In genomic region chr9:92292922-92293321, GRCm38 (mm10) we compare ENCODE assay signal across 34 mouse cellular contexts. TPM values are rescaled to one million over a fixed set of nuclear protein-coding genes. Genes with fewer than 3 reads are reported as not detected.
DNase-seq lines count a peak whose midpoint lies in the region; ATAC-seq and TF ChIP-seq lines count a peak whose summit lies in the region.
"Had no signal": no experiment of that assay in that cellular context is flagged by ENCODE, and none has a peak within 500 bp of the region (broad histone marks: within the 10 kb centered on the region; RNA-seq: fewer than 3 reads in every experiment).

No protein-coding gene starts in this region.

- no peaks in the 10 kb centered on the region for H3K79me2 ChIP-seq in MEL (ENCODE audit: control insufficient read depth, insufficient read depth, low read length, poor library complexity)

- WGBS in kidney, embryonic 16.5 days, result 21% methylated on average over 3 of the region's 3 CpGs

- H3K9me3 ChIP-seq in kidney, embryonic 16.5 days (ENCODE audit: low read length), result no peaks in the 10 kb centered on the region
- H3K9me3 ChIP-seq in MEL (replicated peaks; ENCODE audit: insufficient read depth, low read length), result no peaks in the 10 kb centered on the region
- H3K9me3 ChIP-seq: embryonic facial prominence, embryonic 10.5 days; embryonic facial prominence, embryonic 13.5 days; forebrain, embryonic 10.5 days; forebrain, embryonic 13.5 days; G1E; hindbrain, embryonic 12.5 days; hindbrain, embryonic 15.5 days had no signal

- TF ChIP-seq EP300 in MEL (IDR thresholded peaks at IDR 0.05; ENCODE audit: low read depth in 1 of 2, low read length in 2 of 2), result no peak

- no peak overlapping the region for H3K9ac ChIP-seq in kidney, embryonic 16.5 days (replicated peaks; ENCODE audit: low read length)
- H3K9ac ChIP-seq in MEL (ENCODE audit: control insufficient read depth, low read depth, low read length, poor library complexity, severe bottlenecking), result no peak overlapping the region
- H3K9ac ChIP-seq: embryonic facial prominence, embryonic 13.5 days; forebrain, embryonic 13.5 days; hindbrain, embryonic 12.5 days; hindbrain, embryonic 15.5 days had no signal

- ATAC-seq in kidney, embryonic 16.5 days (ENCODE audit: low FRiP score, low TSS enrichment), result no peak
- ATAC-seq: forebrain, embryonic 13.5 days; forebrain, embryonic 16.5 days had no signal

- TF ChIP-seq RAD21 in MEL (IDR thresholded peaks at IDR 0.05; ENCODE audit: low read depth, low read length), result no peak

- no peak overlapping the region for H3K4me2 ChIP-seq in kidney, embryonic 16.5 days (replicated peaks; ENCODE audit: low read depth, low read length)
- H3K4me2 ChIP-seq: embryonic facial prominence, embryonic 13.5 days; forebrain, embryonic 13.5 days; heart, embryonic 11.5 days; hindbrain, embryonic 12.5 days; hindbrain, embryonic 15.5 days had no signal

- no peaks in the 10 kb centered on the region for H3K36me3 ChIP-seq in kidney, embryonic 16.5 days (ENCODE audit: insufficient read depth, low read length)
- peaks cover 0 to 33% of the 10 kb centered on the region in 2 experiments; a peak in 2 of 4 replicates for H3K36me3 ChIP-seq in MEL (ENCODE audit: control insufficient read depth in 1 of 2, insufficient read depth in 2 of 2, low read length in 2 of 2)
- H3K36me3 ChIP-seq: embryonic facial prominence, embryonic 10.5 days; embryonic facial prominence, embryonic 13.5 days; forebrain, embryonic 10.5 days; G1E; hindbrain, embryonic 12.5 days; hindbrain, embryonic 15.5 days had no signal

- H3K4me1 ChIP-seq in kidney, embryonic 16.5 days (ENCODE audit: insufficient read depth, low read length), result peaks cover 10% of the 10 kb centered on the region; the same call in 1 of the 2 replicates
- peaks cover 27 to 31% of the 10 kb centered on the region in 2 experiments for H3K4me1 ChIP-seq in MEL (ENCODE audit: control insufficient read depth in 1 of 2, insufficient read depth in 2 of 2, low read length in 2 of 2)
- H3K4me1 ChIP-seq in embryonic fibroblast, embryonic 13.5 days (ENCODE audit: control insufficient read depth, insufficient read depth, low read length), result peaks cover 5% of the 10 kb centered on the region
- H3K4me1 ChIP-seq: embryonic facial prominence, embryonic 10.5 days; embryonic facial prominence, embryonic 13.5 days; forebrain, embryonic 10.5 days; forebrain, embryonic 13.5 days; hindbrain, embryonic 12.5 days; hindbrain, embryonic 15.5 days had no signal

- H3K27ac ChIP-seq in kidney, embryonic 16.5 days (ENCODE audit: low read length), result peak overlapping the region; percentile 53; the same call in 1 of the 2 replicates
- peak overlapping the region; percentile 12; the same call in 1 of the 2 replicates for H3K27ac ChIP-seq in MEL (ENCODE audit: control insufficient read depth, low read depth, low read length)
- 0 out of 2 replicates have a peak overlapping the region, but pooled peaks have one; percentile 10 for H3K27ac ChIP-seq in embryonic fibroblast, embryonic 13.5 days (ENCODE audit: insufficient read depth, low read length)
- H3K27ac ChIP-seq: embryonic facial prominence, embryonic 10.5 days; embryonic facial prominence, embryonic 13.5 days; forebrain, embryonic 10.5 days; forebrain, embryonic 13.5 days; heart, adult 2 months; hindbrain, embryonic 12.5 days; hindbrain, embryonic 15.5 days had no signal

- no peak overlapping the region for H3K4me3 ChIP-seq in kidney, embryonic 16.5 days (ENCODE audit: low read length)
- no peak overlapping the region for H3K4me3 ChIP-seq in MEL (ENCODE audit: control insufficient read depth in 1 of 2, insufficient read depth in 1 of 2, low read depth in 2 of 2, low read length in 2 of 2)
- no peak overlapping the region for H3K4me3 ChIP-seq in embryonic fibroblast, embryonic 13.5 days (ENCODE audit: insufficient read depth, low read length)
- H3K4me3 ChIP-seq: embryonic facial prominence, embryonic 10.5 days; embryonic facial prominence, embryonic 13.5 days; forebrain, embryonic 10.5 days; forebrain, embryonic 13.5 days; heart, adult 2 months; hindbrain, embryonic 12.5 days; hindbrain, embryonic 15.5 days had no signal

- no peak for TF ChIP-seq CTCF in MEL (IDR thresholded peaks at IDR 0.05 in 2 of 3, conservative IDR thresholded peaks at IDR 0.05 in 1 of 3; ENCODE audit: control insufficient read depth in 1 of 3, insufficient read depth in 1 of 3, low read depth in 2 of 3, low read length in 3 of 3, poor library complexity in 1 of 3, severe bottlenecking in 1 of 3)
- no peak for TF ChIP-seq CTCF in embryonic fibroblast, embryonic 13.5 days (IDR thresholded peaks at IDR 0.05; ENCODE audit: borderline replicate concordance, insufficient read depth, low read length)

- H3K27me3 ChIP-seq in kidney, embryonic 16.5 days (ENCODE audit: insufficient read depth, low read length), result no peaks in the 10 kb centered on the region
- no peaks in the 10 kb centered on the region for H3K27me3 ChIP-seq in MEL (ENCODE audit: control insufficient read depth in 1 of 2, insufficient read depth in 2 of 2, low read length in 2 of 2)
- H3K27me3 ChIP-seq: CH12.LX; embryonic facial prominence, embryonic 13.5 days; forebrain, embryonic 13.5 days; hindbrain, embryonic 12.5 days; hindbrain, embryonic 15.5 days had no signal

- no peak for TF ChIP-seq POLR2A in MEL (IDR thresholded peaks at IDR 0.05; ENCODE audit: control insufficient read depth in 1 of 2, insufficient read depth in 1 of 2, low read depth in 1 of 2, low read length in 2 of 2, poor library complexity in 1 of 2)
- TF ChIP-seq POLR2A in embryonic fibroblast, embryonic 13.5 days (IDR thresholded peaks at IDR 0.05; ENCODE audit: low read depth, low read length), result no peak

- peak; percentile 63 for DNase-seq in heart, adult 11 months
- no peak for DNase-seq in heart, adult 8-10 months (ENCODE audit: low spot score)
- DNase-seq in kidney, postnatal 10 days, result no peak
- no peak for DNase-seq in MEL (ENCODE audit: low read depth, low spot score)
- DNase-seq in cerebellum, adult 11 months, result no peak
- DNase-seq: adrenal gland, adult 8-10 months; adrenal gland, postnatal 25 days; B cell, adult 2 months; cerebellum, adult 2 months; cerebellum, postnatal 10 days; cerebellum, postnatal 36 days; embryo, embryonic 11 days; gastrocnemius, postnatal 25 days; heart, adult 2 months had no signal

TF ChIP-seq in MEL, 35 proteins besides CTCF, POLR2A, EP300 and RAD21:
- TF ChIP-seq POLR2AphosphoS5 (IDR thresholded peaks at IDR 0.05; ENCODE audit: borderline replicate concordance, low read depth, low read length) (no peak), USF1 (IDR thresholded peaks at IDR 0.05; ENCODE audit: low read depth, low read length) (0 out of 2 replicates have a peak, but pooled peaks have one; percentile 0)

RNA-seq across cellular contexts. Expression of gene 1700057G04Rik, which starts 16.3 kb away (rescaled TPM):
- not detected for total RNA-seq in heart, adult 8-10 months (2022)
- polyA plus RNA-seq in kidney, embryonic 16.5 days (2015; fragmentation: Nextera tagmentation; extraction: Ambion mirVana), result not detected in 2 replicates
- not detected in 2 replicates for total RNA-seq in MEL (2012; rRNA removed)
- under 1 TPM in 1 of 2 experiments, not detected in 1; 0.19 TPM for polyA plus RNA-seq in MEL (2012; ENCODE audit: insufficient read depth in 1 of 2, insufficient read length in 2 of 2, low read depth in 1 of 2, low replicate concordance in 2 of 2, missing spikeins in 1 of 2)
- not detected in 2 replicates for polyA plus RNA-seq in embryonic fibroblast, embryonic 13.5 days (2011; ENCODE audit: insufficient read length, low read depth, missing spikeins)
- total RNA-seq: adrenal gland, adult 8-10 months; adrenal gland, postnatal 25 days; CH12.LX; gastrocnemius, adult 8-10 months; gastrocnemius, postnatal 25 days; heart, adult 2 months; heart, postnatal 25 days; hematopoietic stem cell, adult 5-6 weeks had no signal
- polyA plus RNA-seq: cerebellum, adult 2 months; cortical plate, adult 2 months; embryonic facial prominence, embryonic 10.5 days; embryonic facial prominence, embryonic 13.5 days; forebrain, embryonic 10.5 days; forebrain, embryonic 13.5 days; forebrain, embryonic 16.5 days; frontal cortex, adult 2 months; G1E; heart, adult 2 months; heart, embryonic 11.5 days; heart, embryonic 14.5 days; heart, postnatal 0 days; hindbrain, embryonic 12.5 days; hindbrain, embryonic 15.5 days; intestine, embryonic 14.5 days had no signal

RNA-seq across cellular contexts. Expression of gene Plscr2, which starts 17.5 kb away (rescaled TPM):
- 10 to 100 TPM; 21.5 to 33.4 (median 26.9) TPM for total RNA-seq in heart, adult 8-10 months (2022)
- polyA plus RNA-seq in kidney, embryonic 16.5 days (2015; fragmentation: Nextera tagmentation; extraction: Ambion mirVana), result 42.7 and 47.8 TPM in 2 replicates
- 0.16 and 0.19 TPM in 2 replicates for total RNA-seq in MEL (2012; rRNA removed)
- polyA plus RNA-seq in MEL (2012; ENCODE audit: insufficient read depth in 1 of 2, insufficient read length in 2 of 2, low read depth in 1 of 2, low replicate concordance in 2 of 2, missing spikeins in 1 of 2), result under 1 TPM in 1 of 2 experiments, not detected in 1; 0.11 TPM
- 4.8 and 6.7 TPM in 2 replicates for polyA plus RNA-seq in embryonic fibroblast, embryonic 13.5 days (2011; ENCODE audit: insufficient read length, low read depth, missing spikeins)

RNA-seq across cellular contexts. Expression of gene Plscr1, which starts 43.4 kb away (rescaled TPM):
- 10 to 100 TPM; 10.2 to 13.0 (median 11.6) TPM for total RNA-seq in heart, adult 8-10 months (2022)
- polyA plus RNA-seq in kidney, embryonic 16.5 days (2015; fragmentation: Nextera tagmentation; extraction: Ambion mirVana), result 82.2 and 82.5 TPM in 2 replicates
- 5.5 and 7.3 TPM in 2 replicates for total RNA-seq in MEL (2012; rRNA removed)
- polyA plus RNA-seq in MEL (2012; ENCODE audit: insufficient read depth in 1 of 2, insufficient read length in 2 of 2, low read depth in 1 of 2, low replicate concordance in 2 of 2, missing spikeins in 1 of 2), result 1 to 10 TPM in 1 of 2 experiments, not detected in 1; 9.5 TPM
- 19.2 and 20.4 TPM in 2 replicates for polyA plus RNA-seq in embryonic fibroblast, embryonic 13.5 days (2011; ENCODE audit: insufficient read length, low read depth, missing spikeins)
